Comparison of ENCODE assay signal across 17 mouse cellular contexts in genomic region chr8:121348998-121349397, GRCm38 (mm10).
"Had no signal": no experiment of that assay in that cellular context is flagged by ENCODE, and none has a peak within 500 bp of the region (broad histone marks: within the 10 kb centered on the region; RNA-seq: fewer than 3 reads in every experiment).

No protein-coding gene starts in this region.

- H3K4me3 ChIP-seq: liver, embryonic 15.5 days; lung, embryonic 15.5 days; megakaryocyte, embryonic 14.5 days; midbrain, embryonic 13.5 days; midbrain, embryonic 15.5 days; neural tube, embryonic 12.5 days; stomach, embryonic 15.5 days had no signal

- H3K27ac ChIP-seq: liver, embryonic 15.5 days; lung, embryonic 15.5 days; macrophage; midbrain, embryonic 13.5 days; midbrain, embryonic 15.5 days; neural tube, embryonic 12.5 days; stomach, embryonic 15.5 days; stomach, postnatal 0 days had no signal

- H3K36me3 ChIP-seq: liver, embryonic 15.5 days; lung, embryonic 15.5 days; midbrain, embryonic 13.5 days; midbrain, embryonic 15.5 days; neural tube, embryonic 12.5 days; stomach, embryonic 15.5 days had no signal

- DNase-seq: lung, adult 2 months; lung, postnatal 14 days; lung, postnatal 36 days; right cerebral cortex, postnatal 14 days; thymus, adult 2 months; thymus, postnatal 25 days; thymus, postnatal 4 days had no signal

- H3K9ac ChIP-seq: liver, embryonic 15.5 days; lung, embryonic 15.5 days; midbrain, embryonic 13.5 days; midbrain, embryonic 15.5 days; neural tube, embryonic 12.5 days; stomach, embryonic 15.5 days had no signal

- H3K27me3 ChIP-seq: liver, embryonic 15.5 days; midbrain, embryonic 15.5 days; neural tube, embryonic 12.5 days; stomach, embryonic 15.5 days had no signal

- H3K4me1 ChIP-seq: midbrain, embryonic 13.5 days; midbrain, embryonic 15.5 days had no signal

- H3K9me3 ChIP-seq: liver, embryonic 15.5 days; lung, embryonic 15.5 days; megakaryocyte, embryonic 14.5 days; midbrain, embryonic 13.5 days; midbrain, embryonic 15.5 days; neural tube, embryonic 12.5 days; stomach, embryonic 15.5 days had no signal

- H3K4me2 ChIP-seq: liver, embryonic 15.5 days; lung, embryonic 15.5 days; midbrain, embryonic 13.5 days; midbrain, embryonic 15.5 days; neural tube, embryonic 12.5 days; stomach, embryonic 15.5 days had no signal

- ATAC-seq: lung, postnatal 0 days; midbrain, embryonic 13.5 days; midbrain, embryonic 15.5 days had no signal
